Mouse (Mus musculus) heart, embryonic 15.5 days (tissue): ENCODE data around the gene Rnf19b. TPM values are rescaled to one million over a fixed set of nuclear protein-coding genes. Genes with fewer than 3 reads are reported as not detected.
A peak's percentile ranks its signal among the peaks of the same experiment; 100 is the strongest.

Experiments used
- ATAC-seq: fragments of 200-750 bp; cut with Nextera tagmentation; replicated peaks from 2 replicates; pipeline ENCODE4 v1.8.0; 2017; ENCODE audit warnings: low read depth, moderate TSS enrichment; ENCODE audit not compliant: insufficient number of reproducible peaks, insufficient read depth, low FRiP score
- H3K27ac ChIP-seq: fragments of 300-500 bp; sonication (generic); 2 replicates; pipeline ENCODE4 v1.5.1; 2015; ENCODE audit warnings: mild to moderate bottlenecking, inconsistent platforms
- H3K27me3 ChIP-seq: fragments of 300-500 bp; sonication (generic); 2 replicates; pipeline ENCODE4 v1.6.1; 2015; ENCODE audit warnings: inconsistent platforms
- H3K36me3 ChIP-seq: fragments of 300-500 bp; sonication (generic); 2 replicates; pipeline ENCODE4 v1.6.1; 2015; ENCODE audit warnings: mild to moderate bottlenecking, inconsistent platforms
- H3K4me1 ChIP-seq: fragments of 300-500 bp; sonication (generic); replicated peaks from 2 replicates; pipeline ENCODE4 v1.6.1; 2015; ENCODE audit warnings: inconsistent platforms
- H3K4me2 ChIP-seq: fragments of 300-500 bp; sonication (generic); 2 replicates; pipeline ENCODE4 v1.6.1; 2015; ENCODE audit warnings: inconsistent platforms, mild to moderate bottlenecking, moderate library complexity
- H3K4me3 ChIP-seq: fragments of 300-500 bp; sonication (generic); 2 replicates; pipeline ENCODE4 v1.5.1; 2015; ENCODE audit warnings: mild to moderate bottlenecking, inconsistent platforms
- H3K9ac ChIP-seq: fragments of 300-500 bp; sonication (generic); 2 replicates; pipeline ENCODE4 v1.6.1; 2015; ENCODE audit warnings: mild to moderate bottlenecking, inconsistent platforms
- H3K9me3 ChIP-seq: fragments of 300-500 bp; sonication (generic); replicated peaks from 2 replicates; pipeline ENCODE4 v1.6.1; 2016; ENCODE audit warnings: inconsistent platforms
- WGBS: fragments of 180-500 bp; shearing (Covaris S2); methylation state at CpG from one replicate; pipeline ENCODE4 v1.1.7; 2015; ENCODE audit warnings: mixed read lengths; 5-methylcytosine and 5-hydroxymethylcytosine counted together
- polyA plus RNA-seq: library from polyadenylated mRNA; unstranded; fragments of >200 nt; fragmentation: Nextera tagmentation; extraction: Ambion mirVana; gene quantifications from 2 replicates; pipeline ENCODE4 v1.2.1, GENCODE M21; 2015

Rnf19b gene
- polyA plus RNA-seq, 1 experiment from 2014 or later, result 5.4 TPM

- Histone ChIP-seq H3K4me3 (peak overlapping the region; percentile 93), H3K9me3 (no peaks in the 10 kb centered on the region), H3K9ac (peak overlapping the region; percentile 95), H3K36me3 (no peaks in the 10 kb centered on the region), H3K4me1 (peaks cover 19% of the 10 kb centered on the region), H3K27me3 (no peaks in the 10 kb centered on the region), H3K27ac (peak overlapping the region; percentile 92), H3K4me2 (peak overlapping the region; percentile 100)
- WGBS, result 4% methylated on average over 13 of the region's 13 CpGs
- no peak for ATAC-seq
Observed at GRCm38 (mm10) chr4:129059125-129059551, 1.1 kb downstream of the Rnf19b start.

GRCm38 (mm10) chr4:129059922-129060321, 1.9 kb downstream of the Rnf19b start:
- Histone ChIP-seq H3K4me2 (peak overlapping the region; percentile 100), H3K9me3 (no peaks in the 10 kb centered on the region), H3K27me3 (no peaks in the 10 kb centered on the region), H3K4me1 (peaks cover 19% of the 10 kb centered on the region), H3K9ac (peak overlapping the region; percentile 95; the same call in 1 of the 2 replicates), H3K27ac (no peak overlapping the region), H3K36me3 (no peaks in the 10 kb centered on the region), H3K4me3 (peak overlapping the region; percentile 93)
- no peak for ATAC-seq
- WGBS, result 42% methylated on average over 4 of the region's 4 CpGs

GRCm38 (mm10) chr4:129061486-129061885, 3.4 kb downstream of the Rnf19b start:
- no peaks in the 10 kb centered on the region for H3K27me3 ChIP-seq
- H3K9me3 ChIP-seq, result no peaks in the 10 kb centered on the region
- no peak overlapping the region for H3K4me3 ChIP-seq
- no peak for ATAC-seq
- H3K4me1 ChIP-seq, result peaks cover 19% of the 10 kb centered on the region
- H3K4me2 ChIP-seq, result no peak overlapping the region
- no peak overlapping the region for H3K9ac ChIP-seq
- no peak overlapping the region for H3K27ac ChIP-seq
- H3K36me3 ChIP-seq, result no peaks in the 10 kb centered on the region
- 98% methylated on average over 1 of the region's 1 CpGs for WGBS

- Histone ChIP-seq H3K4me1 (peaks cover 17% of the 10 kb centered on the region), H3K27me3 (no peaks in the 10 kb centered on the region), H3K27ac (no peak overlapping the region), H3K4me2 (no peak overlapping the region), H3K36me3 (no peaks in the 10 kb centered on the region), H3K4me3 (no peak overlapping the region), H3K9me3 (no peaks in the 10 kb centered on the region), H3K9ac (no peak overlapping the region)
- ATAC-seq, result no peak
- WGBS, result 70% methylated on average over 3 of the region's 3 CpGs
Observed at GRCm38 (mm10) chr4:129062281-129063075, 4.4 kb downstream of the Rnf19b start.

- no peaks in the 10 kb centered on the region for H3K27me3 ChIP-seq
- H3K9me3 ChIP-seq, result no peaks in the 10 kb centered on the region
- no peak overlapping the region for H3K27ac ChIP-seq
- ATAC-seq, result no peak
- peaks cover 2% of the 10 kb centered on the region for H3K4me1 ChIP-seq
- no peak overlapping the region for H3K9ac ChIP-seq
- no peak overlapping the region for H3K4me3 ChIP-seq
- no peak overlapping the region for H3K4me2 ChIP-seq
- no peaks in the 10 kb centered on the region for H3K36me3 ChIP-seq
Observed at GRCm38 (mm10) chr4:129065688-129066236, 7.7 kb downstream of the Rnf19b start.

- Histone ChIP-seq H3K27ac (no peak overlapping the region), H3K9me3 (no peaks in the 10 kb centered on the region), H3K4me2 (no peak overlapping the region), H3K4me3 (no peak overlapping the region), H3K27me3 (no peaks in the 10 kb centered on the region), H3K36me3 (no peaks in the 10 kb centered on the region), H3K4me1 (peaks cover 12% of the 10 kb centered on the region), H3K9ac (no peak overlapping the region)
- ATAC-seq, result no peak
- 89% methylated on average over 5 of the region's 5 CpGs for WGBS
Observed at GRCm38 (mm10) chr4:129067638-129068415, 9.8 kb downstream of the Rnf19b start.

GRCm38 (mm10) chr4:129068848-129069247, 10.8 kb downstream of the Rnf19b start:
- no peak for ATAC-seq
- Histone ChIP-seq H3K36me3 (no peaks in the 10 kb centered on the region), H3K27ac (no peak overlapping the region), H3K4me3 (no peak overlapping the region), H3K9me3 (no peaks in the 10 kb centered on the region), H3K9ac (no peak overlapping the region), H3K27me3 (no peaks in the 10 kb centered on the region), H3K4me2 (no peak overlapping the region), H3K4me1 (peaks cover 12% of the 10 kb centered on the region)
- 88% methylated on average over 4 of the region's 4 CpGs for WGBS

GRCm38 (mm10) chr4:129079126-129079525, 21.1 kb downstream of the Rnf19b start:
- Histone ChIP-seq H3K9ac (no peak overlapping the region), H3K36me3 (peaks cover 51% of the 10 kb centered on the region)
- 92% methylated on average over 9 of the region's 9 CpGs for WGBS

GRCm38 (mm10) chr4:129081041-129081440, 23.0 kb downstream of the Rnf19b start:
- WGBS, result 83% methylated on average over 7 of the region's 7 CpGs
- Histone ChIP-seq H3K4me3 (no peak overlapping the region), H3K4me1 (peaks cover 5% of the 10 kb centered on the region; the same call in 1 of the 2 replicates), H3K9ac (no peak overlapping the region), H3K27ac (no peak overlapping the region), H3K36me3 (peaks cover 46% of the 10 kb centered on the region), H3K4me2 (no peak overlapping the region), H3K27me3 (no peaks in the 10 kb centered on the region), H3K9me3 (no peaks in the 10 kb centered on the region)
- no peak for ATAC-seq

More at GRCm38 (mm10) chr4:129079126-129079525, 21.1 kb downstream of the Rnf19b start:
- no peaks in the 10 kb centered on the region for H3K9me3 ChIP-seq
- H3K27me3 ChIP-seq, result no peaks in the 10 kb centered on the region
- H3K4me3 ChIP-seq, result no peak overlapping the region
- H3K4me2 ChIP-seq, result no peak overlapping the region
- H3K4me1 ChIP-seq, result peaks cover 5% of the 10 kb centered on the region; the same call in 1 of the 2 replicates
- no peak for ATAC-seq
- H3K27ac ChIP-seq, result no peak overlapping the region

GRCm38 (mm10) chr4:129081512-129081911, 23.4 kb downstream of the Rnf19b start:
- no peaks in the 10 kb centered on the region for H3K9me3 ChIP-seq
- peaks cover 45% of the 10 kb centered on the region for H3K36me3 ChIP-seq
- H3K4me3 ChIP-seq, result no peak overlapping the region
- ATAC-seq, result no peak
- H3K9ac ChIP-seq, result no peak overlapping the region
- no peak overlapping the region for H3K27ac ChIP-seq
- H3K4me2 ChIP-seq, result no peak overlapping the region
- H3K4me1 ChIP-seq, result peaks cover 5% of the 10 kb centered on the region; the same call in 1 of the 2 replicates
- H3K27me3 ChIP-seq, result no peaks in the 10 kb centered on the region
- 89% methylated on average over 6 of the region's 6 CpGs for WGBS

GRCm38 (mm10) chr4:129081939-129082338, 23.9 kb downstream of the Rnf19b start:
- ATAC-seq, result no peak
- no peak overlapping the region for H3K4me3 ChIP-seq
- H3K4me2 ChIP-seq, result no peak overlapping the region
- no peaks in the 10 kb centered on the region for H3K9me3 ChIP-seq
- no peaks in the 10 kb centered on the region for H3K27me3 ChIP-seq
- H3K27ac ChIP-seq, result no peak overlapping the region
- peaks cover 40% of the 10 kb centered on the region for H3K36me3 ChIP-seq
- 73% methylated on average over 3 of the region's 3 CpGs for WGBS
- H3K4me1 ChIP-seq, result peaks cover 5% of the 10 kb centered on the region; the same call in 1 of the 2 replicates
- no peak overlapping the region for H3K9ac ChIP-seq
